Mouse (Mus musculus) C2C12 (cell line): ENCODE data around the gene Fez1. TPM values are rescaled to one million over a fixed set of nuclear protein-coding genes. Genes with fewer than 3 reads are reported as not detected.

ENCODE experiments used
- H3K27me3 ChIP-seq: one replicate; pipeline ENCODE4 v1.6.1; 2011; ENCODE audit not compliant: control insufficient read depth, insufficient read depth, insufficient read length
- H3K36me3 ChIP-seq: one replicate; pipeline ENCODE4 v1.6.1; 2011; ENCODE audit not compliant: control insufficient read depth, insufficient read depth
- H3K4me3 ChIP-seq: one replicate; pipeline ENCODE4 v1.5.1; 2011; ENCODE audit warnings: mild to moderate bottlenecking, control low read depth; ENCODE audit not compliant: poor library complexity, insufficient read depth, severe bottlenecking
- H3K79me2 ChIP-seq: one replicate; pipeline ENCODE4 v1.6.1; 2011; ENCODE audit not compliant: control insufficient read depth, insufficient read depth
- H3K79me3 ChIP-seq: one replicate; pipeline ENCODE4 v1.6.1; 2011; ENCODE audit warnings: low read depth, control low read depth
- H3ac ChIP-seq: one replicate; pipeline ENCODE3; 2011; ENCODE audit warnings: low read depth; ENCODE audit not compliant: control insufficient read depth, insufficient read length
- CEBPB ChIP-seq: IDR thresholded peaks from one replicate; pipeline ENCODE4 v1.6.1; 2011; ENCODE audit warnings: low read depth, mild to moderate bottlenecking, control low read depth, moderate library complexity
- CTCF ChIP-seq: IDR thresholded peaks from one replicate; pipeline ENCODE4 v1.5.1; 2011; ENCODE audit not compliant: control insufficient read depth, insufficient read depth, insufficient read length
- FOSL1 ChIP-seq: IDR thresholded peaks from one replicate; pipeline ENCODE4 v1.8.0; 2011; ENCODE audit warnings: mild to moderate bottlenecking, low read length; ENCODE audit not compliant: poor library complexity, insufficient read depth, severe bottlenecking
- MAX ChIP-seq: IDR thresholded peaks from one replicate; pipeline ENCODE4 v1.6.1; 2011; ENCODE audit warnings: mild to moderate bottlenecking, control low read depth
- MYOD1 ChIP-seq: IDR thresholded peaks from one replicate; pipeline ENCODE4 v1.6.1; 2011; ENCODE audit warnings: low read depth; ENCODE audit not compliant: control insufficient read depth, insufficient read length
- MYOG ChIP-seq: IDR thresholded peaks from one replicate; pipeline ENCODE4 v1.6.1; 2011; ENCODE audit not compliant: control insufficient read depth, insufficient read length; ENCODE audit errors: extremely low read depth
- USF1 ChIP-seq: IDR thresholded peaks from one replicate; pipeline ENCODE4 v1.6.1; 2011; ENCODE audit warnings: low read depth, mild to moderate bottlenecking, control low read depth, moderate library complexity
- polyA plus RNA-seq: library from polyadenylated mRNA; unstranded; fragments of >200 nt; fragmentation: generic; extraction: Trizol; gene quantifications from one replicate; pipeline ENCODE4 v1.2.1, GENCODE M21; 2012; ENCODE audit warnings: missing spikeins

The Fez1 gene
- polyA plus RNA-seq, 1 experiment, result 0.32 TPM

DNA sequence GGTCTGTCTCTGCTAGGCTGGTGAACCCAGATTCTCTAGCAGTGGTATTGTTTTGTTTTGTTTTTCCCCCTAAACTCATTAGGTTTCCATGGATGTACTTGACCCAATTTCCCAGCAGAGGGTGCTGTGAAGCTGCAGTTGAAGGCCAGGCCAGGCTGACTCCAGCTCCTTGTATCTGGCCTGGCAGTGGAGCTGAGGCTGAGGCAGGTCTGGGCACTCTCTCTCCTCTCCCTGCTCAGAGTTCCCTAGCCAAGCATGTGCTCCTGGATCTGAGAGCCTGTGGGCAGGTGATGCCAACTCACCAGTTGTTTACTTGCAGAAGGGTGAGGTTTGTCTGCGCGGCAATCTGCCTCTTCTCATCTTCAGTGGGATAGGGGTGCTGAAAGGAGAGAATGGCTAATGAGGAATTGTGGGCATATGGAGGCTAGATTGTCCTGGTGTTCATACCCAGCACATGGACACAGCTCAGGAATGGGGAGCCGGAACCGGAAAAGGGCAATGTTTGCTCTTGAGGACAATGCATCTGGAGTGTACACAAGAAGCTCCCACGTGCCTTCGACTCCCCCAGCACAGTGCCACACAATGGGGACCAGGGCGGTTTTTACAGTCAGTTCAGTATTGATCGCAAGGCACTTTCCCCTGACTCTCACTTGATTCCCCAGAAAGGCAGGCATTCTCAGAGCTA lies 73.5 kb downstream of the Fez1 start:
- TF ChIP-seq CTCF (peak; percentile 49), MYOD1 (no peak)
- Histone ChIP-seq H3K27me3 (no peaks in the 10 kb centered on the region), H3K79me3 (no peaks in the 10 kb centered on the region), H3K36me3 (no peaks in the 10 kb centered on the region), H3K79me2 (no peaks in the 10 kb centered on the region), H3K4me3 (no peak overlapping the region), H3ac (no peak overlapping the region)

DNA sequence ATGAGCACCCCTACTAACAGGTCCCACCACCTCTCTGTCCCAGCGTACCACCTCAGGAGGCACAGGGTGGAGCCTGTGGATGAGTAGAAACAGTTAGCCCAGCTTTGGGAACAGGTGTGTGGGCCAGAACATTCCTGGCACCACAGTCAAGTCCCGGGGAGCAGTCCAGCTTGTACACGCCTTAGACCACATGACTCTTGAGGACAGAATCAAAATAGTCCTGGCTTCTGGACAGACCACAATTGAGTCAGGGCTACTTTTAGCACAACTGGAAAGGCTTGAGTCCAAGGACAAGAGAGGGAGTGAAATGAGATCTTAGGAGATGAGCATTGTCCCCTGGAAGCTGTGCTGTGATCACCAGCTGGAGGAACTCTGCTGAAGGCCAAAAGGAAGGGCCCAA lies 76.9 kb downstream of the Fez1 start:
- H3K79me2 ChIP-seq, result no peaks in the 10 kb centered on the region

DNA sequence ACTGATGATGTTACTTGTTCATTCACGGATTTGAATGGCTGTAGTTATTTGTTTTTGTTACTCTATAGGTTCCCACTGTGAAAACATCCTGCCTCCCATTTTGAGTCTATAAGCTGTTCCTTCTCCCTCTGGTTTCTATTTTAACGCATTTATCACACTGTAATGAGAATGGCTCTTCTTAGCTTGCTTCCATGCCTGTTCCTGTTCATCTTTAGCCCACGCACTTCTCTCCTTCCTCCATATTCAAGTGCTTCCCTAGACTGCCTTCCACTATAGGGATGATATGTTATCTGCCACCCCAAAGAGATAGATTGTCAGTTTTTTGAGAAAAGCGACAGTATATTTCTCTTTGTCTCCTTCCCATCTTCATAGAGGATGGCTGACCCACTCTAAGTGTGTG lies 78.8 kb downstream of the Fez1 start:
- no peak for TF ChIP-seq USF1
- no peak for TF ChIP-seq MYOG
- TF ChIP-seq FOSL1, result no peak
- no peak for TF ChIP-seq CEBPB
- TF ChIP-seq CTCF, result no peak
- no peak for TF ChIP-seq MAX
- TF ChIP-seq MYOD1, result no peak
- Histone ChIP-seq H3K27me3 (no peaks in the 10 kb centered on the region), H3K36me3 (no peaks in the 10 kb centered on the region), H3K4me3 (no peak overlapping the region), H3K79me3 (no peaks in the 10 kb centered on the region), H3K79me2 (no peaks in the 10 kb centered on the region), H3ac (no peak overlapping the region)

More for the DNA sequence above, 76.9 kb downstream of the Fez1 start:
- Histone ChIP-seq H3K79me3 (no peaks in the 10 kb centered on the region), H3K27me3 (no peaks in the 10 kb centered on the region), H3K36me3 (no peaks in the 10 kb centered on the region), H3ac (no peak overlapping the region), H3K4me3 (no peak overlapping the region)
- TF ChIP-seq MAX, result no peak
- TF ChIP-seq USF1, result peak; percentile 53
- TF ChIP-seq CTCF, result no peak
- peak; percentile 21 for TF ChIP-seq MYOD1
- TF ChIP-seq CEBPB, result no peak

DNA sequence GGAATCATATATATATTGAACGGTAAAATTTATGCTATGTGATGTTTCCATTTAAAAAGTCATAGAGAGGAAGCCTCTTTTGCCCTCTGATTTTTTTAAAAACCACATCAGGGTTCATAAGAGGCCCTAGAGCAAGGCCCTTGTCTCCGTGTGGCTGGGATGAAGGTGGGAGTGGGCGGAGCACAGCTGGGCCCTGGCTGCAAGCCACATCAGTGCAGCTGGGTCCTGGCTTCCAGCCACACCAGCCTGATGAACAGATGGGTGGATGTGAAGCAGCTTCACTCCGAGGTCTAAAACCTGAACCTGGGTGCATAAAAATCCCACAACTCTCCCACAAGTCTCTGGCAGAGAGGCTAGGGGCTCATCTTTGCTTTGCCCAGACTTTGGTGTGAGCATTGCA lies 83.8 kb downstream of the Fez1 start:
- Histone ChIP-seq H3ac (no peak overlapping the region), H3K79me3 (no peaks in the 10 kb centered on the region), H3K79me2 (no peaks in the 10 kb centered on the region), H3K27me3 (no peaks in the 10 kb centered on the region), H3K36me3 (no peaks in the 10 kb centered on the region), H3K4me3 (no peak overlapping the region)
- TF ChIP-seq FOSL1, result no peak
- TF ChIP-seq MAX, result no peak
- no peak for TF ChIP-seq MYOD1
- no peak for TF ChIP-seq USF1
- TF ChIP-seq MYOG, result no peak
- TF ChIP-seq CEBPB, result no peak
- TF ChIP-seq CTCF, result no peak

DNA sequence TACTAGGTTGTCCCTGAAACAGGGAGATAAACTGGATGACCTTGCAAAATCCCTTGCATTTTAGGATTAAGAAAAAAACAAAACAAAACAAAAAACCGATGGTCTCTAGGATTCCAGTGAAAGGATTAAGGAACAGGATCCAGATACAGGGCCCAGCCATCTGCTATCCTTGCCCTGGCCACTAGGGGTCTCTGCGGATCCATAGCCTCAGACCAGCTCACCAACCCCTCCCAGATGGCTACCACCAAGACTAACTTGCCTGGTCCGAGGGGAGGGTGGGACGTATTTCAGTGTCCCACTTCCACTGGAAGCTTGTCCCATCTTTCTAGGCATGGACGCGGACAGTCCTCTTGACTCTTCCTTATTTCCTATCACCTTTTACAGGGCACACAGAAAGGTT lies 94.7 kb downstream of the Fez1 start:
- no peaks in the 10 kb centered on the region for H3K79me2 ChIP-seq
- no peaks in the 10 kb centered on the region for H3K79me3 ChIP-seq
- H3K36me3 ChIP-seq, result no peaks in the 10 kb centered on the region
- TF ChIP-seq MYOG, result no peak
- TF ChIP-seq MAX, result no peak
- TF ChIP-seq CTCF, result peak; percentile 65
- H3K4me3 ChIP-seq, result no peak overlapping the region
- H3ac ChIP-seq, result no peak overlapping the region
- H3K27me3 ChIP-seq, result no peaks in the 10 kb centered on the region

DNA sequence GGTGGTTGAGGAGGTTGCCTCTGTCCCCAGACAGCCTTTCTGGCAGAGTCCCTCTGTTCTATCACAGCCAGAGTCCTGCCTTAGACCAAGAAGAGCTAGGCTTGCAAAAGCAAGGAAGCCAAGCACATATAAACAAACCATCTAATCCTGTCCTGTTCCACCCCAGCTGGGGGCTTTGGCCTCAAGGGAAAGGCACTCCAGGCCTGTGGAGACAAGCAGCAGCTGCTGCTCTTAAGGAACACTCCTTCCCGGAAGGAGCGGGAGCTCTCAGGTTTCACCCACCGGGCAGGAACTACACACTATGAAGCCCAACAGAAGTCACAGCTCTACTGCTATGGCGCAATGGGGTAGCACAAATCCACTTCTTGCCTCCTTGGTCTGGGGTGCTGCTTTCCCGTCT lies 95.3 kb downstream of the Fez1 start:
- Histone ChIP-seq H3ac (no peak overlapping the region), H3K27me3 (no peaks in the 10 kb centered on the region), H3K79me2 (no peaks in the 10 kb centered on the region), H3K4me3 (no peak overlapping the region), H3K79me3 (no peaks in the 10 kb centered on the region), H3K36me3 (no peaks in the 10 kb centered on the region)
- no peak for TF ChIP-seq MYOG
- no peak for TF ChIP-seq MAX
- no peak for TF ChIP-seq MYOD1
- TF ChIP-seq CTCF, result no peak
- TF ChIP-seq USF1, result no peak
- no peak for TF ChIP-seq CEBPB
- TF ChIP-seq FOSL1, result no peak
